Mouse (Mus musculus) ZHBTc4 (cell line): ENCODE measurements at regions not wholly inside any gene's neighbourhood (a gene's known extent, or its start where the extent isn't known, plus 50 kb on each side); places are given as distances from the start of the nearest gene placed in this dataset.

Experiments used
- DNase-seq: peaks from one replicate; pipeline ENCODE4 v3.0.0-alpha.2; 2011; ENCODE audit warnings: low read depth, low spot score

DNA sequence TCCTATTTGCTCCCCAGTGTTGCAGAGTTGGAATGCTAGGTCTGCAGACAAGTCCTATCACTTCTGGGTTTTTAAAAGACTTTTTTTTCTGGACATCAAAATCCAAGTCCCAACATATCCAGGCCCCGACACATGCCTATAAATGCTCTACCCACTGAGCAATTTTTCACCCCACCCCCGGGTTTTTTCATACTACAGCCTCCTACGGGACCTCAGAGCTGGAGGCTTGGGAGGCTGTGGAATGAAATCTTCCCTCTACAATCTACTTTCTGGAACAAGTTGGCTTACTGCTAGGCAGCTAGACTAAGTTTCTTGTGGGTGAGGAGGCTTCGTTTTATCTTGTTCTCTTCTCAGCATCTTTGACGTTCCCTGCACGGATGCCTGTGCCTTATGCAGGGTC, 724.7 kb downstream of the Pdcd6ip start:
- DNase-seq, result no peak

GRCm38 (mm10) chr9:112951567-112951966, 715.8 kb upstream of the Arpp21 start:
- DNase-seq, result no peak

GRCm38 (mm10) chr9:112950056-112950455, 714.3 kb upstream of the Arpp21 start:
- DNase-seq, result no peak

DNA sequence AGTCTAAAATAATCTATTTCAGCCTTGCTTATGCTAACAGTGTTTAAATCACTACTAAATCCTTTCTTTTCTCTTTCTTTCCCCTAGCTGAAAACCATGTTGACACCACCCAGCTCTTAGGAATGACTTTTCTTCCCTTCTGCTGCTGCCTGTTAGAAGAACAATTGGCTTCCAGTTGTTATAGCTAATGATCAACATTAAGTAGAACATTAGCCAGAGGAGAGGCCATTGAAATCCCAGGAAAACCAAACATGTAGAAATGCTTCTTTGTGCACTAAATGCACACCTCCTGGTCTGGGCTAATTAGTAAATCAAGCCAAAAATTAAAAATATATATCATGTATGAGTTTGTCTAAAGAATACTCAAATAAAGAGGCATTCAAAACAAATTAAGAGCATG, 703.0 kb upstream of the Arpp21 start:
- DNase-seq, result no peak

DNA sequence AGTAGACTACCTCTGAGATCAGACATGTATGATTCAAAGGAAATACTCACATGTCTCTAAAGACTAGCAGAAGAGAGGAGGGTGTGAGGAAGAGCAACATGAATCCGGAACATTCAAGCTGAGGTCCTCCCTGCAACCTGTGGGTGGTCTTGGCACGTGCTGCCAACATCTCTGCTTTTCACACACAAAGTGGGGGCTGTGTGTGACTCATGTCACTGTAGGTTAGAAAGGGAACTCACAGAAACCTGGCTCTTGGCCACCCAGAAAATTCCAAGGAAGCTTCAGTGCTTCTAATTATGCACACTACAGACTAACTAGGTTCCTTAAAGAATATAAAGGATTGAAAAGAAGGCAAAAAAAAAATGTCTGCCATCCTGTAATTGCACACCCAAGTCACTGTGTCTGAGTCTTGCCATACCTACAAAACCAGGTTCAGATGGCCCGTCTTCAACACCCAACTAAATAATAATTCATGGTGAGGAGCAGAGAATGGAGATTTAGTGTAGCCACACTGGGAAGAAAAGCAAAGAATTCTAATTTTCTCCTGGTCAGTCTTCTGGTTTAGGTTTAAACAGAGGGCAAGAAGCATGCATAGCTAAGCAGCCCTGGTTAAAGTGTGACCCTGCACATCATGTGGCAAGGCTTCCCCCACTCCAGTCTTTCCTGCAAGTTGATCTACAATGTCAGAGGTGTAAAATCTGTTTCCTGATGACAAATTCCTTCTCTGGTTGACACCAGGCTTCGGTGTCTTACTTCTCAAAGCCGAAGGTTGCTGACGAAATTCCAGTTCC, 673.8 kb upstream of the Arpp21 start:
- no peak for DNase-seq

DNA sequence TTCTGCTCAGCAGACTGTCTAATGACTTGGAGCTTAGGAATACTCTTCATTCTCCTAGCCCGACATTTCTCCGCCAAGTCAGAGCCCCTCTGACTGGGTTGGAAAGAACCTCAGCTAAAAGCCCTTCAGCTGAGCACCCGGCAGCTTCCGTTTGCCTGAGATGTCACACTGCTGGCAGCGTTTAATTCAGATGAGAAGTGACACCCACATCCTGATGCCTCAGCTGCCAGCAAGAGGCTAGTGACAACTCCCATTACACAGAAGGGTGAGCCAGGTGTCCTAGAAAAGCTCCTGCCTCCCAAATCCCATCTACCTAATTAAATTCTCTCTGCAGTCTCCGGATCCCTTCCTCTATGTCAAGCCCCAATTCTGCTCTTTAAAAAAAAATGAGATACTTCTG, 670.2 kb upstream of the Arpp21 start:
- DNase-seq, result no peak

DNA sequence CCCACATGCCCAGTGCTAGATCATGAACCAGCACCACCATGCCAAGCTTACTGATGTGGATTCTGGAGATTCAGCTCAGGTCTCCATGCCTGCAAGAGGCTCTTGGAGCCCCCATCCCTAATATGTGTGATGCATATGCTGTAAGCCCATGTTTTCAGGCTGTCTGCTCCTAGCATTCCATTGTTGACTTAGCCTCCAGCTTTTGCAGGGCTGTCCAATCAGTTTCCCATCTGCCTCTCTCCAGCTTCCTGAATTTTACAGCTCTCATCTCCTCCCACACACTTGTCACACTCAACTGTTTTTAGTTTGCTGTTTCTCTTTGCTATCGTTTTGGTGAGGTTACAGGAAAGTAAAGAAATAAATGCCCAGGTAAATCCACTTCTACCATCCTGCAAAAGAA, 629.2 kb upstream of the Arpp21 start:
- DNase-seq, result no peak

- no peak for DNase-seq
These were observed 625.4 kb upstream of the Arpp21 start for GRCm38 (mm10) chr9:112861136-112861535.

DNA sequence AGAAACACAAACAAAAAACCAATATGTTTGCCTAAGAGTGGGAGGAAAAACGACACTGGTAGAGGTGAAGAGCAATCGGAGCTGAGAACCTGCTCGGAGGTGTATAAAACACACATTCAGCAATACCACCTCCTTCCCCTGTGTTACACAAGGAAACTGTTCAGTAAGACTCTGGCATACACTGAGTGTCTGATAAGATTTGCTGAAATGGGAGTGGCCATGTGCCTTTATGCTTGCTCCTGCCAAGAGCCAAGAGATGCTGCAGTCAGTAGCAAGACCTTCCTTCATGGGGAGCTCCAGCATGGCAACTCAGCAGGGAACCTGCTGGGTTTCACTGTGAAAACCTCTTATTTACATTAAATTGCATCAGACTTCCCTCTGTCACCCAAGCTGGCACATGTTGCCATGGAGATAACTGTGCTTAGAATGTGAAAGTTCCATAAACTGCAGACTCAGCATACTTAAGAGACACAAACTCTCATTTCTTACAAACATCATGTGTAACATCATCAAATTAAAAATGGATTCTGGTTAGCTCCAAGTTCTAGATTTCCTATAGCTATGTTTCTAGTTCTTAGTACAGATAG, 624.7 kb upstream of the Arpp21 start:
- no peak for DNase-seq

DNA sequence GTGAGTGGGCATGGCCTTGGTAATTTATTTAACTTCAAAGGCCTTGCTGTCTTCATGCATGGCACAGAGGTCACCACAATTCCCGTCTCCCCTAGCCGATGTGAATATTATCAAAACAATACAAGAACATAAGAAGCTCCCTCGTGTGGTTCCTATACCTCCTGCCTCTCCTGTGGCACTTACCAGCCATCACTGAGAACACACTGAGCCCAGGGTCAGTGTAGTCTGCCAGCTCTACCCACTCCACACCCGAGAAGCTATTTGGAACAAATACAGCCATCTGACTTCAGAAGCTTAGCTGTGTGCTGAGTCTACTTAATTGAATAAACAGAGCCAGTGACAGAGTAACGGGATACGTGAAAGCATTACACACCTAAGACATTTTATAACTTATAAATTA, 605.7 kb upstream of the Arpp21 start:
- no peak for DNase-seq

GRCm38 (mm10) chr9:112839071-112839793, 603.5 kb upstream of the Arpp21 start:
- no peak for DNase-seq

DNA sequence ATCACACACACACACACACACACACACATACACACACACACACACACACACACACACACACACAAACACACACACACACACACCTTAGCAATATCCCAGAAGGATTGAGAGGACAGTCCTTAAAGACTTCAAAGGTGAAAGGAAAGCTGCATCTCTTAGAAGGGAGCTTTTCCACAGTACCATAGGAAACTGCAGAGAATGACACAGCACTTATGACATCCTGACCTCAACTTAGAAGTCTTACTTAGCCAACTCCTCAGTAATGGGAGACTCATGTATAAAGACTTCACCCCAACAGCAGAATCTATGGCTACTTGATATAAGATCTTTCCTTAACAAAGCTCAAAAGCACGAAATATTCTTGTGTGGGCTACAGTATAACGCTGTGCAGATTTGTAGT, 601.8 kb upstream of the Arpp21 start:
- no peak for DNase-seq

- no peak for DNase-seq
These were observed 598.9 kb upstream of the Arpp21 start for GRCm38 (mm10) chr9:112834441-112835245.

GRCm38 (mm10) chr9:112831102-112831501, 595.4 kb upstream of the Arpp21 start:
- no peak for DNase-seq

- DNase-seq, result no peak
These were observed 592.9 kb upstream of the Arpp21 start for GRCm38 (mm10) chr9:112828602-112829001.

- peak; percentile 10 for DNase-seq
These were observed 590.9 kb upstream of the Arpp21 start for GRCm38 (mm10) chr9:112826592-112826991.

GRCm38 (mm10) chr9:112821940-112822339, 586.2 kb upstream of the Arpp21 start:
- no peak for DNase-seq

DNA sequence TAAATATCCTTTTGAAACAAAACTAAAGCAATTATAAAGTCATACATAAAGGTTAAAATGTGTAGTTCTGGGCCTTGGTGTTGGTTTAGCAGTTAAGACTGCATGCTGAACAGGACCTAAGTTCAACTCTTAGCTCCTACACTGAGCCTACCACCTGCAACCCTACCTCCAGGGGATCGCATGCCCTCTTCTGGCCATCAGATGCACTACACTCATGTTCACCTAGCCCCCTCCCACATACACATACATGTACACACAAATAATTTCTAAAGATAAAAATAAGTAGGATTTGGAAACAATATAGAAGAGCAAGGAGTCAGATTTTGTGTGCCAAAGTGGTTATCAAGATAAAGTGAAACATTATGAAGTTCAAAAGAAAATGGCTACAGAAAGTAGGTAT, 576.2 kb upstream of the Arpp21 start:
- DNase-seq, result peak; percentile 45

GRCm38 (mm10) chr9:112799583-112800220, 564.0 kb upstream of the Arpp21 start:
- peak; percentile 1 for DNase-seq

DNA sequence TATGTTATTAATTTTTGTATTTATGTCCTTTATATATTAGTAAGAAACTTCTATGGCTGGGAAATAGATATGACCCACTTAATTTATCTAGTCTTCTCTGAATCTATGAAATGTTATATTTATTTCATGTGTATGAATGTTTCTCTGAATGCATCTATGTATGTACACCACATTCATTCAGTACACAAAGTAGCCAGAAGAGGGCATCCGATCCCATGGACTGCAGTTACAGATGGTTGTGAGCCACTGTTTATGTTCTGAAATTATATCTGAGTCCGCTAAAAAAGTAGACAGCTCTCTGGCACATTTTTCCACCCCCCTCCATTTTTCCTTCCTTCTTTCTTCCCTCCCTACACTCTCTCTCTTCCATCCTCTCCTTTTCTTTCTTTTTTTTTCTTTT, 557.8 kb upstream of the Arpp21 start:
- peak; percentile 61 for DNase-seq

DNA sequence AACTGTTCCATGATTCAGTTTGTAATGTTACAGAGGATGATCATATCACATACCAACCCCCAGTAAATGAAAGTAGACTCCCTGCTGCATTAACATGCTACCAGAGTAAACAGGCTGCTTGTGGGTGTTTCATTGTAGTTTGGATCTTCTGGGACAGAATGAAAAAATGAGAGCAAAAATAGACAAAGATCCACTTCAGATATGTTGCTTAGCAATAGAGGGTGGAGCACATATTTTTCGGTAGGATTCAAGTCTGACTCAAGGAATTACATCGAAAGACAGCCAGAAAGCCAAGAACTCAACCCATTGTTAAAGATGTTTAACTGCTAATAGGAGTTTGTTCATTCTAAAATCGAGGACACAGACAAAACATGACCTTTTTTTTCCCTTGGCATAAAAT, 536.2 kb upstream of the Arpp21 start:
- DNase-seq, result no peak
